Mouse (Mus musculus): ENCODE measurements at regions not wholly inside any gene's neighbourhood (a gene's known extent, or its start where the extent isn't known, plus 50 kb on each side); places are given as distances from the start of the nearest gene placed in this dataset.

DNA sequence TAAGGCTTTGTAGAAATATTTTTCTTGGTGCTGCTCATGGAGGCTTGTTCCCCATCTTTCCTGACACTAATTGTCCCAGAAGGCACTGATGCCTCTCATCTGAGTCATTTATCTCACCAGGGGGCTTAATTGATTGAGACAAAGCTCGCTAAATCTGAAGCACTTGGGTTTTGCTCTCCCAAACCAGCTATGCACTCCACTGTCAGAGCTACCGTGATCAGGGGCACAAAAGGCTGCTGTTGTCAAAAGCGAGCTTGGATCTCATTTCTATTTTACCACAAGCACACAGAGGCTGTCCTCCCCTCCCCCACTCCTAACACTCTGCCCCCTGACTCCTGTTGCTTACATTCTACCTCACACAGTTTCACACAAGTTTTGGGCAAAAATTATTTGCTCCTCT, 443.5 kb upstream of the Nr2f1 start:
- Histone ChIP-seq H3K4me1 (0 out of 2 replicates have a peak, but pooled peaks cover 3% of the 10 kb centered on the region), H3K27me3 (replicated peaks) (no peaks in the 10 kb centered on the region), H3K27ac (replicated peaks) (no peak overlapping the region), H3K9me3 (no peaks in the 10 kb centered on the region), H3K36me3 (no peaks in the 10 kb centered on the region), H3K9ac (no peak overlapping the region), H3K4me2 (no peak overlapping the region), H3K4me3 (no peak overlapping the region)
- ATAC-seq (ENCODE audit: extremely low read depth, insufficient number of reproducible peaks, low FRiP score, low TSS enrichment) = no peak
- WGBS = 12% methylated on average over 3 of the region's 3 CpGs

DNA sequence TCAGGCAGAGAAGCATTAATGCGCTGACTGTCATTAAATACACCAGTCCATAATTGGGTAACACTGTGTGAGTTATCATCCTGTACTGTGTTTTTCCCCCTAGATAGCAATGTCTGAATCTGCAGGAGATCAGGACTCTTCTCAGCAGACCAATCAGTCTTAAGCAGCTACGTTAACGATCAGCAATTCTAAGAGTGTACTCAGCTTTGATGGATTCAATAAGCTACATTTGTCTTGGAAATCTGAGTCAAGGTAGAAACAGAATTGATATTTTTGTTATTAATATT, 442.8 kb upstream of the Nr2f1 start:
- no peak for ATAC-seq (ENCODE audit: extremely low read depth, insufficient number of reproducible peaks, low FRiP score, low TSS enrichment)
- Histone ChIP-seq H3K4me3 (no peak overlapping the region), H3K9ac (no peak overlapping the region), H3K27me3 (replicated peaks) (no peaks in the 10 kb centered on the region), H3K9me3 (no peaks in the 10 kb centered on the region), H3K4me2 (no peak overlapping the region), H3K36me3 (no peaks in the 10 kb centered on the region), H3K4me1 (0 out of 2 replicates have a peak, but pooled peaks cover 3% of the 10 kb centered on the region), H3K27ac (replicated peaks) (no peak overlapping the region)
- 74% methylated on average over 3 of the region's 3 CpGs for WGBS

DNA sequence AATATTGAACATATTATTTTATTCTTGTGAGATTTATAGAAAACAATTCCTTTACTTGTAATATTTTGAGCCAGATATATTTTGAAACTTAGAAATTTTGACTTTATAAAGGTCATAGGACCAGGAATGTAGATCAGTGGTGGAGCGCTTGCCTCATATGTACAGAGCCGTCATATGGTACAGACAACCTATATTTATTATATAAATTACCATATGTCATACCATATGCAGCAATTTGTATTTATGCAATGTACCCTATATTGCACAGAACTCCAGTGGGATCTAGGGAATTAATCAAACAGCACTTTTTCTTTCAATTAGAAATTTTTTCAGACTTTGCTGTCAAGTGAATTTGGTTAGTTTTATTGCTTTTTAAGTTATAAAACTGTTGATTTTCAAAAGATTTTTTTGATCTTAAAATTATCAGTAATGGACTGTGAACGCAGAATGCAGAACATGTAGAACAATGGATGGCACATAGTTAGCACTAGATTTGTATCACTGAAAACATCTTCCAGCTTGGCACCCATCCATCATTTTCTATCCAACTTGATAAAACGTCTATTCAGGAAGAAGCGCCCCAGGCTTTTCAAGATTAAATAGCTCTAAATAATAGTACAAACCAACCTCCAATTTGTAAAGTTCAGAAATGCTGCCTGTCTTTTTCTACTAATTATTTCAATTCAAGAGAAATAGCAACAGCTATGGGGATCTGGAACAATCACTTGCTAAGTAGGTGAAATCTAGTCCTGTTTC, 442.3 kb upstream of the Nr2f1 start:
- no peak overlapping the region for H3K4me3 ChIP-seq
- ATAC-seq (ENCODE audit: extremely low read depth, insufficient number of reproducible peaks, low FRiP score, low TSS enrichment) = no peak
- no peaks in the 10 kb centered on the region for H3K9me3 ChIP-seq
- H3K9ac ChIP-seq = no peak overlapping the region
- no peak overlapping the region for H3K4me2 ChIP-seq
- no peaks in the 10 kb centered on the region for H3K36me3 ChIP-seq
- H3K27ac ChIP-seq (replicated peaks) = no peak overlapping the region
- H3K4me1 ChIP-seq = 0 out of 2 replicates have a peak, but pooled peaks cover 3% of the 10 kb centered on the region
- H3K27me3 ChIP-seq (replicated peaks) = no peaks in the 10 kb centered on the region
- WGBS = 73% methylated on average over 5 of the region's 5 CpGs

DNA sequence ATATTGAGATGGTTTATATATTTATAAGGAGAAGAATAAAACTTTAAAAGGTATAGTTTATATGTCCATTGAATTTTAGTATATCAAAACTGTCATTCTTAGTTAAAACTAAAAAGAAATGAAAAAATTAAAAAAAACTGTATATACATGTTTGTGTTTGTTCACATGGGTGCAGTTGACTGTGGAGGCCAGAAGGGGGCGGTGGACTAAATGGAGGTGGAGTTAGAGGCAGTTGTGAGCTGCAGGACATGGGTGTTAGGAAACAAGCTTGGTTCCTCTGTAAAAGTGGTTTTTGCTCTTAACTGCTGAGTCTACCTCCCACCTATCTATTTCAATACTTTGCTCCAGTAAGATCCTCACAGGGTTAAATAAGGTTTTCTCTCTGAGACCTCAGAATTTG, 440.8 kb upstream of the Nr2f1 start:
- no peak overlapping the region for H3K4me2 ChIP-seq
- no peak overlapping the region for H3K4me3 ChIP-seq
- no peaks in the 10 kb centered on the region for H3K9me3 ChIP-seq
- H3K27me3 ChIP-seq (replicated peaks) = no peaks in the 10 kb centered on the region
- no peak for ATAC-seq (ENCODE audit: extremely low read depth, insufficient number of reproducible peaks, low FRiP score, low TSS enrichment)
- 53% methylated on average over 1 of the region's 1 CpGs for WGBS
- H3K27ac ChIP-seq (replicated peaks) = no peak overlapping the region
- H3K36me3 ChIP-seq = no peaks in the 10 kb centered on the region
- no peak overlapping the region for H3K9ac ChIP-seq
- 0 out of 2 replicates have a peak, but pooled peaks cover 3% of the 10 kb centered on the region for H3K4me1 ChIP-seq

DNA sequence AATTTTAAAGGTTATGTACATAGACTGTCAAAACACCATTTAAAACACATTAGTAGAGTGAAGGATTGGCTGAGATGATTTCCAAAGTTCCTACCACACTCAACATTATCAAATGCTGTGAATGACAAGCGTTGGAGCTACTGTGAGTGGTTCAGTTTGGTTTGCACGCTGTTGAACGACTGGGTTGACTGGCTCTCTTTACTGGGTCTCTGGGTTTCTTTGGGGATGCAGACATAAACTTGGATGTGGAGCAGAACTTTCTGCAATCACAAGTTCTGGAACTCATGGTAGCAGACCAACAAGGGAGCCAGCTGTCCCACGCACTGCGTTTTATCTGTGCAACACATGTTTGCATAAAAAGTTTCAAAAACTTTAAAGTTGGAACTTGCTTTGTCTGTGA, 438.9 kb upstream of the Nr2f1 start:
- WGBS = 85% methylated on average over 5 of the region's 5 CpGs
- Histone ChIP-seq H3K4me2 (no peak overlapping the region), H3K4me3 (no peak overlapping the region), H3K27me3 (replicated peaks) (no peaks in the 10 kb centered on the region), H3K9me3 (no peaks in the 10 kb centered on the region), H3K9ac (no peak overlapping the region), H3K4me1 (0 out of 2 replicates have a peak, but pooled peaks cover 3% of the 10 kb centered on the region), H3K27ac (replicated peaks) (no peak overlapping the region), H3K36me3 (no peaks in the 10 kb centered on the region)
- no peak for ATAC-seq (ENCODE audit: extremely low read depth, insufficient number of reproducible peaks, low FRiP score, low TSS enrichment)

DNA sequence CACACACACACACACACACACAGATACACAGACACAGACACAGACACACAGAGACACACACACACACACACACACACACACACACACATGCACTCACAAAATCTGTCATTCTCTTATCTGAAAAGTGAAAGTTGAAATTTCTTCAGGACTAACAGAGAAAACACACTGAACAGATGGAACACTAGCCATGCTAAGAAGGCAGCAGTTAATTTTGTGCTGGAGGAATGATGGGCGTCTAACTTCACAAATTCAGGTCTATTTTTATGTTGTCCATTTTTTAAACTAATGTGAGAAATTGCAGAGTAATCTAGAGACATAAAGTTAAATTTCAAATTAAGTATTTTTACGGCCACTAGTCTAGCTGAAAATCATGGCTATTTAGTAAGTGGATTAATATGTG, 432.1 kb upstream of the Nr2f1 start:
- Histone ChIP-seq H3K36me3 (no peaks in the 10 kb centered on the region), H3K27me3 (replicated peaks) (no peaks in the 10 kb centered on the region), H3K9ac (no peak overlapping the region), H3K4me1 (no peaks in the 10 kb centered on the region), H3K4me3 (no peak overlapping the region), H3K4me2 (no peak overlapping the region), H3K9me3 (no peaks in the 10 kb centered on the region), H3K27ac (replicated peaks) (no peak overlapping the region)
- ATAC-seq (ENCODE audit: extremely low read depth, insufficient number of reproducible peaks, low FRiP score, low TSS enrichment) = no peak
- 84% methylated on average over 2 of the region's 2 CpGs for WGBS

DNA sequence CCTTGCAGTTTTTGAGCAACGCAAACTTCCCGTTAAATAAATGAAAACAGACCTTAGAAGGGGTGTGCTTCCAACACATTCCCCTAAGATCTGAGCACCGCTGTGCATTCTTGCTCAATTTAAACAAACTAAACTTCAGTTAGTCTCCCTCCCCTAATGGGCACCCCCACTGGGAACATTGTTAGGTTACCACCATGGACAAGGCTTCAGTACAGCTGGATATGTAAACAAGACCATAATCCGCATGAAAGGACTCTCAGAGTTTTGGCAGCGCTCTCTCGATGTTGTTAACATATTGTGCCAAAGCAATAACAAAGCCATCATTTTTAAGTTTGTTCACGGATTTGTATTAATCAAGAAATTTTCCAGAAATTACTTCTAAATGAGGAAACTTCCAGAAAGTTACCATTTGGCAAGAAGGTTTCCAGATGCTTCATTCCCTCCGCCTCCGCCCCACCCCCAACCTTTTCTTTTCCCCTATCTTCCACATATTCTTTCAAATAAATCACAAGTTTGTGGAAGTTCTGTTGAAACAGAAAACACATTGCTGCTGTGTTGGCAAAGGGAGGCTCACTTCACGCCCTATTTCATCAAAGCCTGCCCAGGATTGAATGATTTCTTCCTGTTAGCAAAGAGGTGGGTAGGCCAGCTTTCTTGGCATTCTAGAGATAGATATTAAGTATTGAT, 429.6 kb upstream of the Nr2f1 start:
- WGBS = 41% methylated on average over 10 of the region's 10 CpGs
- no peak overlapping the region for H3K9ac ChIP-seq
- no peak overlapping the region for H3K4me3 ChIP-seq
- H3K9me3 ChIP-seq = no peaks in the 10 kb centered on the region
- H3K36me3 ChIP-seq = no peaks in the 10 kb centered on the region
- H3K4me2 ChIP-seq = no peak overlapping the region
- no peak for ATAC-seq (ENCODE audit: extremely low read depth, insufficient number of reproducible peaks, low FRiP score, low TSS enrichment)
- H3K4me1 ChIP-seq = no peaks in the 10 kb centered on the region
- H3K27ac ChIP-seq (replicated peaks) = no peak overlapping the region
- no peaks in the 10 kb centered on the region for H3K27me3 ChIP-seq (replicated peaks)

DNA sequence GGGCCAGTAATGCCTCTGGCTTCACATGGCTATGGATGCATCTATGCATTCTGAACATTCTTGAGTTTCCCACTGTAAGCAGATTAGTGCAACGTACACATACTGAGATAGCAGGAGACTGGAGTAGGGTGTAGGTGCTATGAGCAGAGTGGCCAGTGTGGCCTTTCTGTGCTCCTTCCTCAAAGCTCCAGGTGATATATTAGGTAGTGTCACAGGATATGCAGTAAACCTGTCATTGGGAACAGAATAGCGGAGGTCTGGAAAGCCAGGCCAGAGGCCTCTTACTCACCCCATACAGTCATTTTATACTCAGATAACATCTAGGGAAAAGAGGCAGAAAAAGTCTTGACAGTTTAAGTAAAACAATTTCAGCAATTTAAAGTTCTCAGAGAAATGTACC, 424.1 kb upstream of the Nr2f1 start:
- 61% methylated on average over 2 of the region's 2 CpGs for WGBS

DNA sequence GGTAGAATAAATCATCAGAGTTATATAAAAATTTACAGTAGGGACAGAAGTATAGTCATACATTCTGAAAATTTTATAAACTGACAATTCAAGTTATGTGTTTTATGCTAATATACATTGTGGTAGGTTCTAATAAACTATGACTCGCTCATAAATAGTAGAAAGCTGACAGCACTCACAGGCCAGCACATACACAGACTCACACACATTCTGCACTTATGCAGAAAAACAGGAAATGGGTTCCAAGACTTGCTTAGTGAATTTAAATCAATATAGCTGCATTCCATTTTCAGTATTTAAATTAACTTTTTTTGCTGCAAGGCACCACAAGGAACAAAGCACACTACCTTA, 403.3 kb upstream of the Nr2f1 start:
- H3K9me3 ChIP-seq = no peaks in the 10 kb centered on the region
- 76% methylated on average over 1 of the region's 1 CpGs for WGBS
- no peaks in the 10 kb centered on the region for H3K27me3 ChIP-seq (replicated peaks)

More for the DNA sequence above, 424.1 kb upstream of the Nr2f1 start:
- Histone ChIP-seq H3K9ac (no peak overlapping the region), H3K9me3 (no peaks in the 10 kb centered on the region), H3K36me3 (no peaks in the 10 kb centered on the region), H3K4me3 (no peak overlapping the region), H3K4me1 (no peaks in the 10 kb centered on the region), H3K27ac (replicated peaks) (no peak overlapping the region), H3K27me3 (replicated peaks) (no peaks in the 10 kb centered on the region), H3K4me2 (no peak overlapping the region)
- no peak; the same call in 1 of the 2 replicates for ATAC-seq (ENCODE audit: extremely low read depth, insufficient number of reproducible peaks, low FRiP score, low TSS enrichment)

DNA sequence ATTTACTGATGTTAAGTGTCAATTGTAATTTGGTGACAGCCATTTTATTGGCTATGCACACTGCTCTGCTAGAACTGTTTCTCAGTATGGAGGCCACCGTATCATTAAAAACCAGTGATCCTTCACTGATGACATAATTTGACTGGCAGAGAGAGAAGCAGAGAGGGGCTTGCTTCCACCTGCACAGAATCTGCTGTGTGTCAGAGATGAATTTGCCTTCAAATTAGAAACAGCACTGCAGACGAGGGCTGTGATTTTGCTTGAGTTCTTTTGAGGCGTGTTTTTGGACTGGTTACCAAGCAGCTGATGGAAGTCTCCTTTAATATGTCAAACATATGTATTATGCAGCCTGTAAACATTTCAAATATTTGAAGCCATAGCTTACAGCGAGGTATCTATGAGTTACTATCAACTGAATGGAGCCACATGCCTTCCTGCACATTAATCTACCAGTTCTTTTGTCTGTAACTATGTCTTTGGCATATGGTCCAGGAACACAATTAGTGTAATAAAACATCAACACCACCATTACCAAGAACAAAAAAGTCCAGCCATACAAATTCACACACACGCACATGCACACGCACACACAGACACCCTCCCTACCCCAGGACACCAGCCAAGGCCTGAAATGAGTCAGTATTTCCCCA, 402.8 kb upstream of the Nr2f1 start:
- H3K36me3 ChIP-seq = no peaks in the 10 kb centered on the region
- ATAC-seq (ENCODE audit: extremely low read depth, insufficient number of reproducible peaks, low FRiP score, low TSS enrichment) = no peak
- 75% methylated on average over 6 of the region's 6 CpGs for WGBS

More for the DNA sequence above, 403.3 kb upstream of the Nr2f1 start:
- no peak for ATAC-seq (ENCODE audit: extremely low read depth, insufficient number of reproducible peaks, low FRiP score, low TSS enrichment)
- Histone ChIP-seq H3K4me3 (no peak overlapping the region), H3K9ac (no peak overlapping the region), H3K27ac (replicated peaks) (no peak overlapping the region), H3K36me3 (no peaks in the 10 kb centered on the region), H3K4me2 (no peak overlapping the region), H3K4me1 (no peaks in the 10 kb centered on the region)

DNA sequence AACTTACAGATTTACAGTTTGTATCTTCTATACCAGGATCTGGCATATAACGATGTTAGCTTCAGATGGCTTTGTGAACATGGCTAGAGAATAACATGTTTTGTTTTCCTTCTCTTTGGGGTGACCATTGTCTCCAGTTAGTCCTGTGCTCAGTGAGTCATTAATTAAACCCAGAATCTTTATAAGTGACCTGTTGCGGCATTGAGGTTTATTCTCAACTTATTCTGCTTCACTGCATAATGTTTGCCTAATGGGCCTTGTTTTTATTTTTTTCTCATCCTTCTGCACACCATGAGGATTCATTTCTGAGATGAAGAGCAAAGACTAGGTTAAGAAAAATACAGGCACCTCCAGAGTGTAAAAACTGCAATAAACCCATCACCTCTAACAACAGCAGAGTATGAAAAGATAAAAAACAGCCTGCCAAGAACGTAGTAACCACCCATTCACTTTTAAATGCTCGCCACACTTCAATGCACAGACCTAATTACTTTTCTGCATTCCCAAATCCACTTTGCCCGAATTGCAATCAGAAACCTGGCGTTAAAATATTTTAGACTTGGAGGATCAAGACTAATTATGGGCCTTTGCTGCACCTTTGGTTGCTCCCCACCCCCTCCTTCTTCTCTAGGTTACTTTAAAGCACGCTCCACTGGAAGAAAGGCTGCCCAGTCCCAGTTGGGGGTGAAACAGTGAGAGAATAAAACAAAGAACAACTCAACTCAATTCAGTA, 381.5 kb upstream of the Nr2f1 start:
- H3K4me3 ChIP-seq = no peak overlapping the region
- H3K9ac ChIP-seq = no peak overlapping the region
- ATAC-seq (ENCODE audit: extremely low read depth, insufficient number of reproducible peaks, low FRiP score, low TSS enrichment) = no peak
- H3K9me3 ChIP-seq = no peaks in the 10 kb centered on the region
- H3K4me2 ChIP-seq = no peak overlapping the region
- H3K36me3 ChIP-seq = no peaks in the 10 kb centered on the region
- no peaks in the 10 kb centered on the region for H3K27me3 ChIP-seq (replicated peaks)
- WGBS = 58% methylated on average over 7 of the region's 7 CpGs
- H3K4me1 ChIP-seq = no peaks in the 10 kb centered on the region
- H3K27ac ChIP-seq (replicated peaks) = no peak overlapping the region

More for the DNA sequence above, 402.8 kb upstream of the Nr2f1 start:
- H3K4me2 ChIP-seq = no peak overlapping the region
- no peaks in the 10 kb centered on the region for H3K4me1 ChIP-seq
- no peaks in the 10 kb centered on the region for H3K9me3 ChIP-seq
- H3K27ac ChIP-seq (replicated peaks) = no peak overlapping the region
- H3K9ac ChIP-seq = no peak overlapping the region
- no peaks in the 10 kb centered on the region for H3K27me3 ChIP-seq (replicated peaks)
- no peak overlapping the region for H3K4me3 ChIP-seq

Measured in heart, embryonic 13.5 days (tissue).